Mouse (Mus musculus): ENCODE measurements around the gene Rspo1. TPM values are rescaled to one million over a fixed set of nuclear protein-coding genes. Genes with fewer than 3 reads are reported as not detected.

Rspo1 gene
- polyA plus RNA-seq, 1 experiment from 2014 or later = 46.8 TPM

DNA sequence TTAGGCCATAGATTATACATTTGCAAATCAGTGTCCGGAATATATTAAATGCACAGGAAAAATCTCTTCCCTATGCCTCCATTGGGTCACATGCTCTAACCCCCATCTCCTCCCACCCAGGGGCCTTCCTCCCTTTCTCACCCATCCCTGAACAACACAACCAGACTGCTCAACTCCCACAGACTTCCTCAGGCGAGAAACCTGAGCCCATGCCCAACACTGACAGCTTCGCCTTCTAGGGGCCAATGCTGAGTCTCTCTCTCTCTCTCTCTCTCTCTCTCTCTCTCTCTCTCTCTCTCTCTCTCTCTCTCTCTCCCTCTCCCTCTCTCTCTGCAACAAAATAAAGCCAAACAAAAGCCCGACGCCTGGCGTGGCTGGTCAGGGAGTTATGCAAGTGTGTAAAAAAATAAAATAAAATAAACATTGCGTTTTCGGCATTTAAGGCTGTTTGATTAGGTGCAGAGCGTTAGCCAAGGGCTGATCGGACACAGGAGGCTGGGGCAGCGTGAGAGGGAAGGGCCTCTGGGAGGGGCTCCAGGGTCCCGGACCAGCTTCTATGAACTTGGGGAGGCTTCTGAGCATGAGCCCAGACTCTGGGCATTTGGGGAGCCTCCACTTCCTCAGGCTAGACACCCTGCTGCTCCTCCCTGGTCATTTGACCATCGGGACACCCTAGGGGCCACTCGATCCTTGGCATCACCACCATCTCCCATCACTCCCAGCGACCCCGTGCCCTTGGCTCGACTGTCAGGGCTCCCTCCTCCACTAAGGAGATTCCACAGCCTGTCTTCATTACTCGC, 1.2 kb upstream of the Rspo1 start:
- no peak for DNase-seq (ENCODE audit: extremely low spot score, low spot score)
- H3K9me3 ChIP-seq = no peaks in the 10 kb centered on the region
- H3K27me3 ChIP-seq (ENCODE audit: poor library complexity, severe bottlenecking) = peaks cover 91% of the 10 kb centered on the region
- peak overlapping the region; percentile 64 for H3K4me3 ChIP-seq
- H3K27ac ChIP-seq = peak overlapping the region; percentile 88
- H3K4me1 ChIP-seq = peaks cover 81% of the 10 kb centered on the region
- no peaks in the 10 kb centered on the region for H3K36me3 ChIP-seq (replicated peaks)
- 7% methylated on average over 18 of the region's 18 CpGs for WGBS

DNA sequence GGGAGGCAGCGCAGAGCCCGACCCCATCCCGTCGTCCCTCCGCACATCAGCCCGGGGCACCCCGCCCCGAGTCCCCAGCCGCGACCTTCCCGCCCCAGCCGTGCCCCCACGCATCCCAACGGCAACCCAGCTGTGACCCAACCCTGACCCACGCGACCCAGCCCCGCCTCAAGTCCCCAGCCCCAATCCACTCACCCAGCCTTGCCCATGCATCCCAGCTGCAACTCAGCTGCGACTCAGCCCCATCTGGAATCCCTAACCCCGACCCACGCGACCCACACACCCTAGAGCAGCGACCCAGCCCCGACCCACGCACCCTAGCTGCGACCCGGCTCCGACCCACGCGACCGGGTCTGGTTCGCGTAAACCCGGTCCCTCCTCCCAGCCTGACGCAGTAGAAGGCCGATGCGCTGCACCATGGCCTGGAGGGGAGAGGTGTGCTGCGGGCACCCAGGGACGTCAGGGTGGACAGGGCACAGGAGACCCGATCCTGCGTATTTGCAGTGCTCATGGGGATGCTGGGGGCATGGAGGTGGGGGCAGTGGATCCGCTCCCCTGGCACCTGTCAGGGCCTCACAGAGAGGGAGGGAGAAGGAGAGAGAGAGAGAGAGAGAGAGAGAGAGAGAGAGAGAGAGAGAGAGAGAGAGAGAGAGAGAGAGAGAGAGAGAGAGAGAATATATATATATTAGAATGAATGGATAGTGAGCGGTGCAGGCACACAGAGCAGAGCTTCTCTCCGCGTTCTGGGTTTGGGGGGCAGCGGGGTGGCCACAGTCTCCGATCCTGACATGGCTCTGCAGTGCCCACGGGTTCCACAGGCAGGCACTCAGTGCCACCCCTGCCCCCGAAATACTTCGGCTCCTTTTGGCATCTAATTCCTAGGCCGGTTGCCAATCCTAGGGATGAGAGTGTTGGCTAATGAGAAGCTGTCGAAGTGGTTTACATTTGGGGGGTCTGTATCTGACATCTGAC, 795 bp downstream of the Rspo1 start:
- H3K27ac ChIP-seq = peak overlapping the region; percentile 88
- 3% methylated on average over 51 of the region's 51 CpGs for WGBS
- no peaks in the 10 kb centered on the region for H3K9me3 ChIP-seq
- peak overlapping the region; percentile 64 for H3K4me3 ChIP-seq
- DNase-seq (ENCODE audit: extremely low spot score, low spot score) = no peak
- H3K4me1 ChIP-seq = peaks cover 85% of the 10 kb centered on the region
- H3K27me3 ChIP-seq (ENCODE audit: poor library complexity, severe bottlenecking) = peaks cover 99% of the 10 kb centered on the region
- H3K36me3 ChIP-seq (replicated peaks) = peaks cover 12% of the 10 kb centered on the region

DNA sequence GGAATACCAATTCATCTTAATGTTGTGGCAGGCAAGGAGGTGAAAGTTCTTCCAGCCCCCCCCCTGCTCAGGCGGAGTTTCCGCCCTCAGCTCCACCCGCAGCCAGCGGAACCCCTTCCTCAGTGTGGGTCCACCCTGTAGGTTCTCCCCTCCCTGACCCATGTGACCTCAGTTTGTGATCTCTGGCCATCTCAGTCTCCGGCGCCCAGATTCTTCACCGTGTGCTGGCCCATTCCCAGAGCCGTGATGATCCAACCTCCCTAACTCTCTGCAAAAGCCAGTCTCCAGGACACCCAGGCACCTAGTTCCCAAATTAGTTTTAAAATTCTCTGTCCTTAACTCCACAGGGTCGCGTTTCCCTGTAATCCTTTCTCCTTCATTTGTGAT, 1.5 kb downstream of the Rspo1 start:
- Histone ChIP-seq H3K9me3 (no peaks in the 10 kb centered on the region), H3K27me3 (ENCODE audit: poor library complexity, severe bottlenecking) (peaks cover 93% of the 10 kb centered on the region), H3K27ac (peak overlapping the region; percentile 88), H3K36me3 (replicated peaks) (peaks cover 13% of the 10 kb centered on the region), H3K4me1 (peaks cover 83% of the 10 kb centered on the region), H3K4me3 (peak overlapping the region; percentile 64)
- WGBS = 6% methylated on average over 10 of the region's 10 CpGs
- no peak for DNase-seq (ENCODE audit: extremely low spot score, low spot score)

DNA sequence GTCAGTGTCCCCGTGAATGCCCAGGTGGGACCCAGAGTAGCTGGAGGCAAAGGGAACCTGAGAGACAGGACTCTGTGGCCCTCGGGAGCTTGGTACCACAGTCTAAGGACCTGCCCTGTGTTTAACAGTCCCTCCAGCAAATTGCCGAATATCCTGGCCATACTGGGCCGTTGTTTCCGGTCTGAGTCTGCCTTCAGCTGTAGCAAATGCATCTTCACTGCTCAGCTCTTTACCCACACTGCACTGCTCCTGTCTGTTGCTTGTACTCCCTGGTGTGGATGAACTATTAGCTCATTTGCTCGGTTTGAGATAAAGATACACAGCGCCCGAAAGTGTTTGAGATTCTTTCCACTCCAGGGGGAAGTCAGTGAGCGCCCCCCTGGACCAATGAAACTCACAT, 2.2 kb downstream of the Rspo1 start:
- H3K4me1 ChIP-seq = peaks cover 87% of the 10 kb centered on the region
- DNase-seq (ENCODE audit: extremely low spot score, low spot score) = no peak
- H3K27ac ChIP-seq = peak overlapping the region; percentile 88
- peaks cover 86% of the 10 kb centered on the region for H3K27me3 ChIP-seq (ENCODE audit: poor library complexity, severe bottlenecking)
- peak overlapping the region; percentile 64 for H3K4me3 ChIP-seq
- peaks cover 19% of the 10 kb centered on the region for H3K36me3 ChIP-seq (replicated peaks)
- no peaks in the 10 kb centered on the region for H3K9me3 ChIP-seq
- WGBS = 19% methylated on average over 9 of the region's 9 CpGs

DNA sequence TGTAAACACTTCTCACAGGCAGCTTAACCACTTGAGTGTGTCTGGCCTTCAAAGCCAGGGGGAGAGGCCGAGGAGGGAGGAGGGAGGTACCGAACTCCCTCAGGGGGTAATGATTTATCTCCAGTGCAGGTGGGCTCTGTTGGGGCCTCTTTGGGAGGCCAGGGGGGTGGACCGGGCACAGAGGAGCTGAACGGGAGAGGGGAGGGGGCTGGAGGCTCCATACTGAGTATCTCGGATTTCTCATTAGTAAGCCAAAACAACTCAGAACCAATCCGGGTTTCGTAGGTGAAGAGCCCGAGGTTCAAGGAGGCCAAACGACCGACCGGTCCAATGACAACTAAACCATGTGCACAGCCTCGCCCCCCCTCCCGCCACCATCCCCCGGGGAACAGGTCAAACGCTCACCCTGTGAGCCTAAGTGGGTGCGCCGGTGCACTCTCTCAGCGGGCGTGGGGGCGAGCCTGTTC, 3.6 kb downstream of the Rspo1 start:
- Histone ChIP-seq H3K9me3 (no peaks in the 10 kb centered on the region), H3K4me3 (peak overlapping the region; percentile 64), H3K27ac (peak overlapping the region; percentile 82), H3K4me1 (peaks cover 74% of the 10 kb centered on the region), H3K36me3 (replicated peaks) (peaks cover 31% of the 10 kb centered on the region), H3K27me3 (ENCODE audit: poor library complexity, severe bottlenecking) (peaks cover 71% of the 10 kb centered on the region)
- WGBS = 2% methylated on average over 20 of the region's 20 CpGs
- peak; percentile 44 for DNase-seq (ENCODE audit: extremely low spot score, low spot score)

DNA sequence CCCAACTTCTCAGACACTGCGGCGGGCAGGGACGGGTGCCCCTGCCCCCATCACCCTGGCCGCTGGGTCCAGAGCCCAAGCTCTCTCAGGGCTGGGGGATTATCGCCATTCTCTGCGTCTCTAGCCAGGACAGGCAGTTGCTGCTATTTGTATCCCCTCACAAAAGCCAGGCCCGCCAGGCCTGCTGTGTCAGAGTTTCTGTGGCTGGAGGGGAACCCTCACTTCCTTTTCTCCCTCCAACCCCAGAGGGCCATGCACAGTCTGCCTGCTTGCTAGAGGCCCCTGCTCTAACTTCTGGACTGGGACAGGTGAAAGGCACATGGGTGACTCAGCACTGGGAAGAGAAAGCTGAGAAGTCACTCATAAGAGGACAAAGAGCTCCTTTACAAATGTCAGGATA, 4.1 kb downstream of the Rspo1 start:
- peak; percentile 44 for DNase-seq (ENCODE audit: extremely low spot score, low spot score)
- H3K27ac ChIP-seq = peak overlapping the region; percentile 82
- H3K36me3 ChIP-seq (replicated peaks) = peaks cover 36% of the 10 kb centered on the region
- peaks cover 69% of the 10 kb centered on the region for H3K4me1 ChIP-seq
- H3K4me3 ChIP-seq = peak overlapping the region; percentile 64
- peaks cover 66% of the 10 kb centered on the region for H3K27me3 ChIP-seq (ENCODE audit: poor library complexity, severe bottlenecking)
- no peaks in the 10 kb centered on the region for H3K9me3 ChIP-seq
- WGBS = 2% methylated on average over 7 of the region's 7 CpGs

DNA sequence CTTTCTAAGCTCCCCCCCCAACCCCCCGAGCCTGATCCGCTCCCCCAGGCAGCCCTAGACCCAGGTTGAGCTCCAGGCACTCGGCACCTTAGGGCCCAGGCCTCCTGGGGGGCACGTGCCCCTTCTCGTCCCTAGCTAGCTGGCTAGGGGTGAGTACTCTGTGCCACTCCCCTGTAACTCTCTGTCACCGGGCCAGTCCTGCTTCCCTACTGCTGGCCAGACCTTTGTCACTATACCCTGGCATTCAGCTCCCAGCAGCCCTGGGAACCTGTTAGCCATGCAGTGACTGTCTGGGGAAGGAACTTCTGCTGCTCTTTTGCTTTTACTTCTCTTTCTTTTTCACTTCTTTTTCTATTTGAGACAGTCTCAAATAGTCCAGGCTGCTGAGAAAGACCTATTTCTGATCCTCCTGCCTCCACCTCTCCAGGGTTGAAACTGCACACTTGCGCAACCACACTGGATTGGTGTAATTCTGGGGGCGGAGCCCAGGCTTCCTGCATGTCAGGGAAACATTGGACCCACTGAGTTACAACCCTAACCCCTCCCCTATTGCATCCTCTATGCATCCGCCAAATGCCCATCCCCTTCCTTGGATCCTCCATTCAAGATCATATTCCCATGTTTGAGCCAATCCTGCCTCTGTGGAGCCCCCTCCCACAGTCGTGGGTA, 11.4 kb downstream of the Rspo1 start:
- Histone ChIP-seq H3K36me3 (replicated peaks) (peaks cover 85% of the 10 kb centered on the region), H3K27me3 (ENCODE audit: poor library complexity, severe bottlenecking) (no peaks in the 10 kb centered on the region), H3K4me1 (peaks cover 12% of the 10 kb centered on the region), H3K4me3 (no peak overlapping the region), H3K27ac (no peak overlapping the region), H3K9me3 (no peaks in the 10 kb centered on the region)
- WGBS = 78% methylated on average over 10 of the region's 10 CpGs
- DNase-seq (ENCODE audit: extremely low spot score, low spot score) = no peak

DNA sequence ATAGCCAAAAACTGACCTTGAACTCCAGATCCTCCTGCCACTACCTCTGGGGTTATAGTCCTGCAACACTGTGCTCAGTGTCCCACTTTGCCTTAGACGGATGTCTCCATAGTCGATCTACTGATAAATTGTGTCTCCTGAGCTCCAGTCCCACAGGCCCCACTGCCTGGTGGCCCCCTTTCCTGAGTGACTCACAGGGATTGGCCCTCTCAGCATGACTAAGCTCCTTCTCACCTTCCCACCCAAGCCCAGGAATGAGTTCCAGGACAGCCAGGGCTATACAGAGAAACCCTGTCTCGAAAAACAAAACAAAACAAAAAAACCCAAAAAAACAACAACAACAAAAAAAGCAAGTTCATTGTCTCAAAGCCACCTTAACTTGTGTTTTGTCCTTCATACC, 13.3 kb downstream of the Rspo1 start:
- 0 out of 2 replicates have a peak, but pooled peaks cover 4% of the 10 kb centered on the region for H3K27me3 ChIP-seq (ENCODE audit: poor library complexity, severe bottlenecking)
- no peaks in the 10 kb centered on the region for H3K9me3 ChIP-seq
- WGBS = 87% methylated on average over 3 of the region's 3 CpGs
- peaks cover 9% of the 10 kb centered on the region; the same call in 1 of the 2 replicates for H3K4me1 ChIP-seq
- no peak overlapping the region for H3K27ac ChIP-seq
- no peak for DNase-seq (ENCODE audit: extremely low spot score, low spot score)
- H3K36me3 ChIP-seq (replicated peaks) = peaks cover 81% of the 10 kb centered on the region
- no peak overlapping the region for H3K4me3 ChIP-seq

DNA sequence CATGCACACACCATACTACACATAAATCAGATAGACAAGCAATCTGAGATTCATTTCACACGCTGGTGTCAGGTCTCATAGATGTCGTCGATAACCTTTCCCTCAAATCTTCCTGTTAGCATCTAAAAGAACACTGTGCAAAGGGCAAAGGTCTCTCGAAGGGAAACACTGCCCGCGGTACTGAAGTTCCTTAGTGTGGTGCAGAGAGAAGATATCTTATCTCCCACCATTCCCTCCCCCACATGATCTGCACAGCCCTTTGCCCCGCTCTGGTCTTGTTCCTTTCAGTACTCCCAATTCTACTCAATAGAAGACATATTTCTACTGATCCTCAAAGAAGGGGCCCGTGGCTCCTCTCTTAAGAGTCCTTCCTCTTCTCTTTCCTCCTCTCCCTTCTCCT, 16.7 kb downstream of the Rspo1 start:
- H3K4me3 ChIP-seq = no peak overlapping the region
- H3K27ac ChIP-seq = no peak overlapping the region
- no peak for DNase-seq (ENCODE audit: extremely low spot score, low spot score)
- H3K4me1 ChIP-seq = 0 out of 2 replicates have a peak, but pooled peaks cover 7% of the 10 kb centered on the region
- 84% methylated on average over 8 of the region's 8 CpGs for WGBS
- H3K36me3 ChIP-seq (replicated peaks) = peaks cover 68% of the 10 kb centered on the region
- H3K27me3 ChIP-seq (ENCODE audit: poor library complexity, severe bottlenecking) = peaks cover 38% of the 10 kb centered on the region
- H3K9me3 ChIP-seq = no peaks in the 10 kb centered on the region

DNA sequence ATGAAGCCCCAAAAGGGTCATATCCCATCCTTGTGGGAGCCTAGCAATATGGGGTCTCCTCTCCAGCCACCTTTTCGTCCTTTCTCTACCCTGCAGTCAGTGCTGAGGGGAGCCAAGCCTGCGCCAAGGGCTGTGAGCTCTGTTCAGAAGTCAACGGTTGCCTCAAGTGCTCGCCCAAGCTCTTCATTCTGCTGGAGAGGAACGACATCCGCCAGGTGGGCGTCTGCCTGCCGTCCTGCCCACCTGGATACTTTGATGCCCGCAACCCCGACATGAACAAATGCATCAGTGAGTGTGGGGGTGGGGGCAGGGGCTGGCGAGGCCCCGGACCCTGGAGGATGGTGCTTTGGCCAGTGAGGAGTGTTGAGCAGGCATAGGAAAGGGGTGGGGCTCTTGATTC, 18.7 kb downstream of the Rspo1 start:
- WGBS = 64% methylated on average over 12 of the region's 12 CpGs
- peaks cover 50% of the 10 kb centered on the region for H3K27me3 ChIP-seq (ENCODE audit: poor library complexity, severe bottlenecking)
- H3K4me3 ChIP-seq = no peak overlapping the region
- DNase-seq (ENCODE audit: extremely low spot score, low spot score) = no peak
- no peaks in the 10 kb centered on the region for H3K9me3 ChIP-seq
- H3K4me1 ChIP-seq = 0 out of 2 replicates have a peak, but pooled peaks cover 10% of the 10 kb centered on the region
- H3K36me3 ChIP-seq (replicated peaks) = peaks cover 70% of the 10 kb centered on the region
- H3K27ac ChIP-seq = no peak overlapping the region

DNA sequence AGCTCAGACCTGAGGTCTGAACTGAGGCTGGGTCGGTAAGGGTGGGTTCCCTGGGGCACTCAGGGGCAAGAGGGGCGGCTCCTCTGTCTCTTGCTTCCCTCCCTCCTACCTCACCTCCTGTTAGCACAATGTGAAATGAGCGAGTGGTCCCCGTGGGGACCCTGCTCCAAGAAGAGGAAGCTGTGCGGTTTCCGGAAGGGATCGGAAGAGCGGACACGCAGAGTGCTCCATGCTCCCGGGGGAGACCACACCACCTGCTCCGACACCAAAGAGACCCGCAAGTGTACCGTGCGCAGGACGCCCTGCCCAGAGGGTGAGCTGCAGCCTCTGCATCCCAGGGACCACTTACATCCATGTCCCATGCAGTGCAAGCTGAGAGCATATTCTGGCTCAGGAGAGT, 21.2 kb downstream of the Rspo1 start:
- no peak for DNase-seq (ENCODE audit: extremely low spot score, low spot score)
- H3K27me3 ChIP-seq (ENCODE audit: poor library complexity, severe bottlenecking) = peaks cover 50% of the 10 kb centered on the region
- 0 out of 2 replicates have a peak overlapping the region, but pooled peaks have one; percentile 11 for H3K27ac ChIP-seq
- H3K9me3 ChIP-seq = no peaks in the 10 kb centered on the region
- H3K4me1 ChIP-seq = 0 out of 2 replicates have a peak, but pooled peaks cover 10% of the 10 kb centered on the region
- WGBS = 57% methylated on average over 15 of the region's 15 CpGs
- H3K36me3 ChIP-seq (replicated peaks) = peaks cover 50% of the 10 kb centered on the region
- no peak overlapping the region for H3K4me3 ChIP-seq

DNA sequence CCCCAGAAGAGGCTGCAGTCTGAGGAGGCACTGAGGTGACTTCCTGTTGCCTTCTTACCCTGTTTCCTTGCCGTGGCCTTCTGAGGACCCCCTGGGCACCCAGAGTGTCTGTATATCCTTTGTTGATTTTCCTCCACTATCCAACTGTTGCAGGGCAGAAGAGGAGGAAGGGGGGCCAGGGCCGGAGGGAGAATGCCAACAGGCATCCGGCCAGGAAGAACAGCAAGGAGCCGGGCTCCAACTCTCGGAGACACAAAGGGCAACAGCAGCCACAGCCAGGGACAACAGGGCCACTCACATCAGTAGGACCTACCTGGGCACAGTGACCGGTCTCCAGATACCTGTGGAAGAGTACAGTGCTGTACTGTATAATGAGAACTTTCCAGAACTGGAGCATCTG, 22.0 kb downstream of the Rspo1 start:
- Histone ChIP-seq H3K9me3 (no peaks in the 10 kb centered on the region), H3K4me3 (no peak overlapping the region), H3K27me3 (ENCODE audit: poor library complexity, severe bottlenecking) (peaks cover 49% of the 10 kb centered on the region), H3K36me3 (replicated peaks) (peaks cover 46% of the 10 kb centered on the region), H3K27ac (0 out of 2 replicates have a peak overlapping the region, but pooled peaks have one; percentile 11), H3K4me1 (0 out of 2 replicates have a peak, but pooled peaks cover 10% of the 10 kb centered on the region)
- DNase-seq (ENCODE audit: extremely low spot score, low spot score) = no peak
- WGBS = 73% methylated on average over 6 of the region's 6 CpGs

All from forebrain, embryonic 10.5 days (tissue).